Mouse (Mus musculus) lung, postnatal 4 days (tissue): ENCODE measurements at regions not wholly inside any gene's neighbourhood (a gene's known extent, or its start where the extent isn't known, plus 50 kb on each side); places are given as distances from the start of the nearest gene placed in this dataset.

ENCODE experiments used
- DNase-seq, 2 experiments: peaks; one replicate each; pipeline ENCODE4 v3.0.0; 2021

GRCm38 (mm10) chr2:128407076-128407475, 183.9 kb upstream of the Spdye4c start:
- no peak for DNase-seq

GRCm38 (mm10) chr2:128408718-128409117, 182.3 kb upstream of the Spdye4c start:
- DNase-seq: peak; percentile 62 to 81

- peak; percentile 70 to 79 for DNase-seq
These were observed 178.7 kb upstream of the Spdye4c start for GRCm38 (mm10) chr2:128412352-128412751.

GRCm38 (mm10) chr2:128412974-128413373, 178.0 kb upstream of the Spdye4c start:
- DNase-seq: peak; percentile 27 to 33

GRCm38 (mm10) chr2:128414588-128415240, 176.3 kb upstream of the Spdye4c start:
- DNase-seq: no peak

GRCm38 (mm10) chr2:128416416-128416815, 174.6 kb upstream of the Spdye4c start:
- DNase-seq: no peak

- DNase-seq: no peak
These were observed 172.0 kb upstream of the Spdye4c start for GRCm38 (mm10) chr2:128418960-128419359.

- DNase-seq: no peak
These were observed 170.6 kb upstream of the Spdye4c start for GRCm38 (mm10) chr2:128420406-128420805.

- DNase-seq: no peak
These were observed 168.3 kb upstream of the Spdye4c start for GRCm38 (mm10) chr2:128422677-128423076.

- DNase-seq: no peak
These were observed 166.8 kb upstream of the Spdye4c start for GRCm38 (mm10) chr2:128424236-128424635.

- no peak for DNase-seq
These were observed 163.7 kb upstream of the Spdye4c start for GRCm38 (mm10) chr2:128427181-128427880.

GRCm38 (mm10) chr2:128428154-128428553, 162.9 kb upstream of the Spdye4c start:
- DNase-seq: no peak

GRCm38 (mm10) chr2:128428651-128429633, 162.1 kb upstream of the Spdye4c start:
- peak; percentile 71 to 83 for DNase-seq

GRCm38 (mm10) chr2:128429786-128430185, 161.2 kb upstream of the Spdye4c start:
- peak; percentile 43 to 46 for DNase-seq

GRCm38 (mm10) chr2:128430776-128431291, 160.2 kb upstream of the Spdye4c start:
- DNase-seq: no peak

- DNase-seq: peak in 1 of 2 experiments; percentile 55
These were observed 159.3 kb upstream of the Spdye4c start for GRCm38 (mm10) chr2:128431751-128432150.

- DNase-seq: no peak
These were observed 158.3 kb upstream of the Spdye4c start for GRCm38 (mm10) chr2:128432741-128433140.

- DNase-seq: no peak
These were observed 157.4 kb upstream of the Spdye4c start for GRCm38 (mm10) chr2:128433553-128434081.

- no peak for DNase-seq
These were observed 156.6 kb upstream of the Spdye4c start for GRCm38 (mm10) chr2:128434200-128434977.

GRCm38 (mm10) chr2:128436378-128436777, 154.6 kb upstream of the Spdye4c start:
- DNase-seq: no peak

- no peak for DNase-seq
These were observed 153.3 kb upstream of the Spdye4c start for GRCm38 (mm10) chr2:128437698-128438097.
